Mouse (Mus musculus) granulocyte monocyte progenitor cell, adult 5-6 weeks (primary cell): ENCODE measurements around the gene Sorcs2. TPM values are rescaled to one million over a fixed set of nuclear protein-coding genes. Genes with fewer than 3 reads are reported as not detected.
A peak's percentile ranks its signal among the peaks of the same experiment; 100 is the strongest.

Source experiments
- ATAC-seq: replicated peaks from 2 replicates; pipeline ENCODE4 v1.8.0; 2016; ENCODE audit warnings: mild to moderate bottlenecking, moderate TSS enrichment, inconsistent platforms; ENCODE audit not compliant: poor library complexity, severe bottlenecking
- total RNA-seq, 2 experiments: library from RNA; stranded (forward) in 1 of 2; stranded (reverse) in 1 of 2; fragments of 200-712, 200-1000 nt in 1 of 2; fragments of >200 nt in 1 of 2; fragmentation: Nextera tagmentation in 1 of 2; gene quantifications; 2 replicates each; pipeline ENCODE4 v1.2.3; 2014 to 2017

The Sorcs2 gene
- total RNA-seq, 2 experiments from 2014 or later, result not detected

DNA sequence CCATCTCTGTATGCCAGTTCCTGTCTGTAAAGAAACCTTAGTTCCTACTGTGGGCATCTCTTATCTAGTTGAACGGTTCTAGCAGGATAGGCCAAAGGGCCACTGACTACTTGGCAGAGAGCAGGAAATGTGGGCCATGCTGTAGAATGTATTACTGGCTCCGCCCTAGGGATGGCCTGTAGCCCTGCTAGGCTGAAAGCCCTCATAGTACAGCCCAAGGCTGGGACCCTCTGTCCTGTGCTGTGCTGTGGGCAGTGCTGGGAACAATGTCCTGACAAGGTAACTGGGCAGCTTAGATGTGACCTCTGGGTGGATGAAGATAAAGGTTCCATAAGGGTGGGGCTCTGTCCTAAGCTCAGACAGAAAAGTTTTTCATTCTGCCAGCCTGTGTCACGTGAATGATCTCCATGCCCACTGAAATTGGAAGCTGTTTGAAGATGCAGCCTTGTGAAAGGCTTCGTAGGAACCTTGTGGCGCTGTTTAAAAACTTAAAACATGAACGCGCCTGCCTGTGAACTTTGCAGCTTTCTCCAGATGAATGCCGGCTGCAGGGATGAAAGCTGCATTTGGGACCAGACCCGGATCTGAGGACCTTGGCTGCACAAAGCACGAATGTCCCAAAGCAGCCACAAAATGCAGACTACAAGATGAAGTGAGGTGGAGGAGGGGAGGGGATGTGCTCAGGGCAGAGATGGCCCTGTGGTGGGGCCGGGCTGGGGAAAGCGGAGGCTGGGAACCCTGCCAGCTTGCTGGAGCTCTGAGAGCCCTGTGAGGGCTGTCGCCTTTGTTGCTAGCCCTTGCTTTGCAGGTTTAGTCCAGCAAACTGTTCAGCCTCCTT, 357.3 kb downstream of the Sorcs2 start:
- ATAC-seq, result no peak

DNA sequence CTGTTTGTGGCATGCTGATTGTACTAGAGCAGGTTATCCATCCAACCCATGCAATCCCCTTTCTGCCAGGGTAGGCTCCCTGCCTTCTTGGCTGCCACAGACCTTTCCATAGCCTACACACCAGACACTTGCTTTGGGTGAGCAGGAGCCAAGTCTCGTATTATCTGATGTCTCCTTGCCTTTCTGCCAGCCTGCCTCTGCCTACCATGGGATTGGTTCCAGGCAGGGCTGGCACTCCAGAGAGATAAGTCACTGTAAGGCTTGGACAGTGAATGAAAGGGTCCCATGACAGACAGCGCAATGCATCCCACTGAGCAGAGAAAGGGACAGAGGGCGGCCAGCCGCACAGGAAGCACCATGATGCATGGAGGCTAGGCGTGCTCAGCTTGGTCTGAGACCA, 358.3 kb downstream of the Sorcs2 start:
- ATAC-seq, result no peak

DNA sequence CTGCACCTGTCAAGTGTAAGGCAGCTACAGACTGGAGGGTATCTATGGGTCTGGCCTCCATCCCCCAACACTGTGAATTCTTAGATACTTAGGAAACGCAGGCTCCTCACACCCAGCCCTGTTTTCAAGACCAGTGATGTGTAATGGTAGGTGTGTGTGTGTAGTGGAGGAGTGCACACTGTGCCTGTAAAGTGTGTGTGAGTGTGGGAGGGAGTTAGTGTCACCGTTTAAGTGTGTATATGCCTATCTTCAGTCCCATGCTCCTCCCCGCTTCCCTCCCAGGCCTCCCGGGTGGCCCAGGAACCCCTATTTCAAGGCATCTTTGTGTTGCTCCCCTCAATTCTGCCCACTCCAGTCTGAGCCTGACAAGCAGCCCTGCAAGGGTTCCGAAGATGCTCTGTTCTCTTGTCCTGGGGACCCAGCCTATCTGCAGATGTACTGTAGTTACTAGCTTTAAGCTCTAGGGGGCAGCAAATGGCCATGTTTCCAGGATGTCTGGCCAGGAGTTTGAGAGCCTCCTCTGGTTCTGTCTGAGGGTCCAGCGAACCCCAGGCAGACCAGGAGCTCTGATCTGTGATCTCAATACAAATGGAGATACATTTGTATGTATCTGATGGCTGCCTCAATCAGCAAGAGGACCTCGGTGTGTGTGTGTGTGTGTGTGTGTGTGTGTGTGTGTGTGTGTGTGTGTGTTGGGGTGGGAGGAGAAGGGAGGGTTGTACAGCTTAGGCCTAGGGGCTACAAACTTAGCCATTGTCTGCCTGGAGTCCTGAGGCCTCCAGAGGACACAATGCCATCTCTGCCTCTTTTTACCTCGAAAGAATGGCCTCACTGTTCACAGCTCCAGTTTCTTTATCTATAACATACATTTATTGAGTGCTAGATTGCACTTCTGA, 364.2 kb downstream of the Sorcs2 start:
- peak; percentile 66 for ATAC-seq

DNA sequence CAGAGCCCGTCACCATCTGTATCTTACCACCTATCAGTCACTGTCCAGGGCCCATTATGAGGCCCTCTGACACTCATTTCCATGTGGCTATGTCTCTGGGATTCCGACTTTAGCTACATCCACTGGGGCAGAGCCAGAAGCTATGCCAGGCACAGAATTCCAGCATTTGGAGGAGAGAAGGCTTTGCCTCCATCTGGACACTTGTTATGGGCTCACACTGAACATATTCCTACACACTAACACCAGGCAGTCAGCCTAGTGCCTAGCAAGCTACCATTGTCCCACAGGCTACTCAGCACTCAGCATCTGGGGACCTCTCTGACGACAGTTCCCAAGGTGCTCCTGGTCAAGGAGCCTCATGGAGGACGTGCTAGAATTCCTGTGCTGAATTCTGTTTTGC, 372.9 kb downstream of the Sorcs2 start:
- no peak for ATAC-seq

DNA sequence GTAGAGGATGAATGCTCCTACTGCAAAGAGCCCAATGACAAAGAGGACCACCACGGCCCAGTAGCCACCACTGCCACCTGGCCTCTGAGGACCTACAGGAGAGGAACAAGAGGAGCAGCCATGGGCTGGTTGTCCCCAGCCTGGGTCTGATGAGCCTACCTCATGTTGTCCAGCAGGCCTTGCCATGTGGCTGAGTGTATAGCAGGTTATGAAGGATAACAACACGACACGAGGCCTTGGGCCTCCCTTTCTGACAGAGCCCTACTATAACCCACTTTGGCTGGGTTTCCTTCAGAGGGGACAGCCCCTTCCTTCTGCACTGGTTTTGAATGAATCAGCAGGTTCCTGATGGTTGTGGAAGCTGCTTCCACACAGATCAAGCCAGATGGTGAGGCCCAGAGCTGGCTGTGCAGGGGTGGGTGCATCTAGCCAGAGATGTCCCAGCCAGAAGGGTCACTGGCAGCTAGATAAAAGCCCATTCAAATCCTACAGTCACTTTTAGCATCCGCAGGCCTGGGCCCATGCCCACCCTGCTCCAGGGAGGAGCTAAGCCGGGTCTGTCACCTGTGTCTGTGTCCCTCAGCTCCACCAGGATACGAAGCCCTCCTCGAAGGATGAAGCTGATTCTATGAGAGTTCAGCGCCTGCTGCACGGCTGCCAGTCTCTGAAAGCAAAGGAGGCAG, 373.8 kb downstream of the Sorcs2 start:
- ATAC-seq, result no peak

DNA sequence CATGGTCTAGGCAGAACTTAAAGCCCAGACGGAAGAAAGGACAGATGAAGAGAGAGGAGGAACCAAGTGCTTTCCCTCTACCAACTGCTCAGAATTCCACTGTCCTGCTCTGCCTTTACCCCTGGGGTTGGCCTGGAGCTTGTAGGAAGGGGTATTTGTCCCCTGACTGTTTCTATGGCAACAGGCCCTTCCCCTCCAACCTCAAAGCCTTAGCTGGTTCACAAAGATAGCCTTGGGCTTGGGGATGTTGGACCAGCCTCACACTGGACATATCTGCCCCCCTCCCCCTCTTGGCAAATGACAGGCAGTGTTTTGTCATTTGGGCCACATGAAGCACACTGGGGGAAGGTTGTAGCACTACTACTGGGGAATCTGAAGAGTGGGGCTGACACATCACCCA, 375.6 kb downstream of the Sorcs2 start:
- ATAC-seq, result no peak

DNA sequence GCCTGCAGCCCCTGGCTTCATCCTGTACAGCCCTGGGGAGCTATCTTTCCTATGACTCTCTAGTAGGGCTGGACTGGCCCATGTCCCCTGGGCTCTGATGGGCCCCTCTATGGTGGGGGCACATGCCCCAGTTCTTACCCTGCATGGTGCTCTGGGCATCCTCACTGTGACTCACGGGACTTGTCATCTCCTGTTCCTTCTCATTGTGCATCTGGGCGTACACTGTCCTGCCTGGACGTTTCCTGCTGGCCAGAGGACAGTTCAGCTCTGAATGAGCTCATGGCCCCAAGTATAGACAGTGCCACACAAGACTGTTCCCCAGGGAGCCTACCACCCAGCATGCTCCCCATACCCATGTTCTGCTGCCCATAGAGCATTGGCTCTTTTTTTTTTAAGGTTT, 376.8 kb downstream of the Sorcs2 start:
- ATAC-seq, result no peak

DNA sequence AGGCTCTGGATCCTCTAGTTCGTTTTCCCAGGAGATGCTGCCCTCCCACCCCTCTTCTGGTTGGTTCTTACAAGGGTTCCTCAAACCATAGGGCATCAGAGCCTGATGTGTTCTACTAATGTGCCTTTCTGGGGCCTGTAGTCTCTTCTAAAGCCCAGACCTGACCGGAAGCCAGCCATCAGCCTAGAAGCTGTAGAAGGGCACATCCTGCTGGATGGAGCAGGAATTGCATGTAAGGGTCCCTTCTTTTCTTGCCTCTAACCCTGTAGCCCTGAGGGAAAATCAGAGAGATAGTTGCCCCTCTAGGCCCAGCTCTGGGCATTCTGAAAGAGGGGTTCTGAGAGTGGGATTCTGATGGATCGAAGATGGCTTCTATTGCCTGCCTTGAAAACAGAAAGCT, 379.6 kb downstream of the Sorcs2 start:
- ATAC-seq, result no peak

DNA sequence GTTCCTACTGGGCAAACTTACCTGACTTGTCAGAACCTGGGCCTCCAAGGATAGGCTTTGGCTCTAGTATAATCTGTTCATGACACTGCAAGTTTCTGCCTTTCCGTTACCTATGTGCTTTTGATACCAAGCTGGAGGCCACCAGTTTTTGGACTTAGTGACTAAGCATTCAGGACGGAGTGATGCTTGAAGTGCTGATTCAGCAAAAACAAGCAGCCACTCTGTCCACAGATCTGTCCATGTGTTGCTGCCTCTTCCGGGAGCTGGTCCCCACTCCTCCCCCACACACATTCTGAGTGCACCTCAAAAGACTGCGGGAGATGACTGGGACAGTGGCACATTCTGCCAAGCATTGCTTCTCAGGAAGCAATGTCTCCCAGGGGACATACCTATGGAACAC, 388.5 kb downstream of the Sorcs2 start:
- ATAC-seq, result no peak

DNA sequence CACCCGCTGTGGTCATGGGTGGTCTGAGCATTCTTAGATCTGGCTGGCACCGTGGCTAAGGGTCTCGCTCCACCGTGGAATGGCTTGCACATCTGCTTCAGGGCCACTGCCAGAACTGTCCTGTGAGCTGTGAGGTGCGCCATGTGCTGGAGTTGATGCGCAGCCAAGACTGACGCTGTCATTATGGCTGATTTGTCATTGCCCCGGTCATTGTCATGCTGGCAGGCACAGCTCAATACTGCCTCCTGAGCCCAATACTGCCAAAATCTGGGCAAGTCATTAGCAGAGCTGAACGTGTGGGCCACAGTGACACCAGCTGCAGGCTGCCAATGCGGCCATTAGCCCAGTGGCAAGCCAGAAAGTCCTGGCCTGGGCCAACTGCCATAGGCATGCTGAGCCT, 390.3 kb downstream of the Sorcs2 start:
- ATAC-seq, result no peak

DNA sequence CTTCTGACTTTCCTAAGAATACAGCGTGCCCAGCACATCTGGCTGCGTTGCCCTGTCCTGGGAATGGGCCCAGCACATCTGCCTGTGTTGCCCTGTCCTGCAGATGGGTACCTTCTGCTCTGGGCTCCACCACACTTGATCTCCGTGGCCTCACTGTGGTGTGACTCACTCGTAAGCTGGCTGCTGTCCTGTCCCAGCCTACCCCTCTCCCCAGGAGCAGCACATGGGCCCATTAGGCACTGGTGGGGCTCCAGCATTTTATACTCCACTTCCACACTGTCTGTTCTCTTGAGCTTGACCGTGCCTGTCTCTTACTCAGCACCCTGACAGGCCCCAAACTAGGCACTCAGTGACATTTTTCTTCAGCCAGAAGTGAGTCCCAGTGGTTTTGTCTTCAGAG, 391.4 kb downstream of the Sorcs2 start:
- ATAC-seq, result no peak

DNA sequence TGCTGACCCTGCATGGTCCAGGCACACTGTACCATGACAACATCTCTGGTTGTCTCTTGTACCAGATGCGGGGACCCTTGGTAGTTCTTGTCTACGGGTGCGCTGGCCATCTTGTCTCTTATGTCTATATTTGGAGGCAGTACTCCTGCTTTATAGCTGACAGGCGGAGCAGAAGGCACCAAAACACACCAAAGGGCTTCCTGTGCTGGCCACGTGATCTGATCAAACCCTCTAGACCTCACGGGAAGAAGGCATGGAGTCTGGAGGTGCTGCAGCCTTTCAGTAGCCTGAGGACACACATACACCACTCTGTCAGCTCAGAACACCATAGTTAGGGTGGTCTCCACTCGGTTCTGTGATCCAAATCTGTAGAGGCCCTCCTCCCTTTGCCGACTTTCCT, 391.8 kb downstream of the Sorcs2 start:
- ATAC-seq, result no peak

DNA sequence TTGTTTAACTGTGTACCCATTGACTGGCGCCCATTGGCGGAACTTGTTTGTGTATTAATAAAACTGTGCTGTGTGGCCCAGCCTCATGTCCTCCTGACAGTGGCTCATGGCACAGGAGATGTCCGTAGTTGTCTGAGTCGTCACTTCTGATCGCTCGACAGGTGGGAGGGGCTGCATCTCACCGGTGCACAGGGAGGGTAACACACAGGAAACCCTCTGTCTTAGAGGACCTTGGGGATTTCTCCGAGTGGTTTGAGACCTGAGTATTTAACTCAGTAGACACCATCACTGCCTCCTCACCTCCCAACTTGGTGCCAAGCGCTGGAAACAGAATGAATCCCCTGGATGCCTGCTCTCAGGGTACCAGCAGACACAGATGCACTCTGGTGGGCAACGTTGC, 394.1 kb downstream of the Sorcs2 start:
- no peak for ATAC-seq

DNA sequence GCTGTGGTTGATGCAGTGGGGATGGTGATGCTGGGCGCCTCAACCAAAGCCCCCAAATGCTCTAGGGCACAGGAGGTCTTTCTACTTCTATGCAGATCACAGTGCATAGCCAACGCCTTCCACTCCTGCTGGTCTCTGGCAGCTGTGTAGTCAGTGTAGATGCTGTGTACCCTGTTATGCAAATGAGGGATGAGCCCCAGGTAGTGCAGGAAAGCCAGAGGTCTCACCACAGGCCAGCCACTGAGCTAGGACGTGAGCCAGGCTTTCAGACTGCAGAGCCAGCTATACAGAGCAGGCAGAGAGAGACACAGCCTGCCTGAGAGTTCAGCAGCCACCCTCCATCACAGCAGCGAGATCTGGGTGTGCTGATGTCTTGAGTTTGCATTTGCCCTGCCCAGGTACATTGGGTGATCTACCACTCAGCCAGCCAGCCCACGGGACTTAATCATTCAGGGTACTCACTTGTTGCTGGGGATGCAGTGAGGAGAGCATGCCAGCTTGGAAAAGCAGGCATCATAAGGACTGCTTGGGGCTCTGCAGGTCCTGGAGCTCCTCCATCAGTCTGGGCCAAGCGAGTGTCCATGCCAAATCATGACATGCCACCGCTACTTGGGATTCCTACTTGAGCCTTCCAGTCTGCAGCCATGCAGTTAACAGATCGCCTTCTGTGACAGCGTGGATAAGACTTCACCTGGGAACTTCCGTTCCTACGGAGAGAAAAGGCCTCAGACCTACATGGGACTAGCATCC, 407.8 kb downstream of the Sorcs2 start:
- no peak for ATAC-seq

DNA sequence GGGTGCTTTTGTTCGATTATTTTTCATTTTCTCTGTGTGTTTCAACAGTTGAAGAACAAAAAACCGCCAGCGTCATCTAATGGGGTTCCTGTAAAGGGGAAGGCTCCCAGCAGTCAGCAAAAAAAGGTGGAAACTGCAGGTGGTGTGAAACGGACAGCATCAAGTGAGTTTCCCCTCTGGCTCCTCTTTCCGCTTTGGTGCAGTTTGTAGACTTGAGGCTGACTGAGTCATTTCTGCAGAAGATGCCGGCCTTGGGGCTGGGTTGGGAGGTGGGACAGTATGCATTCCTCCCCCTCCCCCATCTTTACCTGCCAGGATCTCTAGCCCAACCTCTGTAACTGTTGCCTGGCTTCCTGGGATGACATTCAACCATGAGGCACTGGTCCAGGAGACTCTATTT, 408.4 kb downstream of the Sorcs2 start:
- ATAC-seq, result no peak

DNA sequence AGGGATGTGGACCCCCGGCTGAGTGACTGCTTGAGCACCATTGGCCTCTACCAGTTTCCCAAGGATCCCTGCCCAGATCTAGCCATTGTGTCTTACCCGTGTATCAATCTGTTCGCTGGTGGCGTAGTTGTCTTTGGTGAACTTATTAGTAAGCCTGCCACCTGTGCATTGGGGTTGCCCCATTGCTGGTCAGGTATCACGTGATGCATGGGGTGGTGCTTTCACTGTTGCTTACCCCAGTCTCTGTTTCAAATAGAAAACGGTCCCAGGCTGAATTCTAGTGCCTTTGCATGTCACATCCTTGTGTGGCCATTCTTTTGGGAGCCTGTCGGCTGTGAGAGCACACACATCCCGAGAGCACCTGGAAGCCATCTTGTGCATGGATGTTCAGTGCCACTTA, 409.9 kb downstream of the Sorcs2 start:
- ATAC-seq, result no peak

DNA sequence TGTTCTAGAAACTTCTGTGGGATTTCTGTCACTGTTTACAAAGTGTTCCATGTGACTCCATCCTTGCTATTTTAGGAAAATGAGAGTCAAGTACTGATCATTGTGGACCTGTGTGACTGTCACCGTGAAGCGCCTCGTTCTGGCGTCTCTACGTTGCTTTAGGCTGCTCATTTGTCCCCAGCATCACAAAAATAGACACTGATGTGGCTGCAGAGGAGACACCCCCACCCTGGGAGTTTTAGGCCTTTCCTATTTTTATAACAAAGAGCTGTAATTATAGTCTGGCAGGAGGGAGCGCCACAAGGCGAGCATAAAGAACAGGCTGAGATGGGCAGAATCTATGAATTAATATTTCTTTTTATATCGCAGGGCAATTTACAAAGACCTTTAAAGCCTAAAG, 412.3 kb downstream of the Sorcs2 start:
- no peak for ATAC-seq

DNA sequence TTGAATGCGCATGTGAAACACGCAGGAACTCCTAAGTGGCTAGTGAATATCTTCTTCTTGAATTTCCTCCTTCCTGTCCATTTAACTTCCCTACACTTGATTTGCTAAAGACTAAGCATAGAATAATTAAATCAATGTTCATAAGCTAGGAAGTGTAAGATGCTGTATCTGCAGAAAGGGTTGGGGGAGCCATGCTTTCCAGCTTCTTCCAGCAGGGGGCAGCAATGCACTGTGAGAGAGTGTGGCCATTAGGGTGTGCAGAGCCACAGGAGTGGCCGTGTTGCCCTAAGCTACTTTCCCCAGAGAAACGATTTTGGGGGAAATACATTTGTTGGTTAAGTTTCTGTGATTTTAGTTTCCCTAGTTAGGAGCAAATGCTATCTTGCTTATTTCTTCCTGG, 416.0 kb downstream of the Sorcs2 start:
- peak; percentile 72 for ATAC-seq

DNA sequence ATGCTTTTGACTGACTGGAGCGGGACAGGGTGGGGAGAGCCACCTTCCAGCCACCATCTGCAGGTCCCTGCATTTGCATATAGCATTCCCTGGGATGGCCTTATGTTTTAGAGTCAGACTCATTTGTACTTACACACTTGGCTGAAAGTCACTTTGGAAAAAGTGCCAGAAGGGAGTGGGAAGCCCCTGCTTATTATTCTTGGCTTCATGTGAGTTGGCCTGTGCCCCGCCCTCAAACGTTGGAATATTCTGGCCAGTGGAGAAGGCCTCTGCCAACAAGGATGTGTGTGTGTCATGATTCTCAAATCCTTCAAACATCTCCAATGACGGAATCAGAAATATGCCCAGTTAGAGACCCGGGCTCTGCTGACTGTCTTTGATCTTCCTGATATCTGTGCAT, 416.6 kb downstream of the Sorcs2 start:
- ATAC-seq, result no peak

DNA sequence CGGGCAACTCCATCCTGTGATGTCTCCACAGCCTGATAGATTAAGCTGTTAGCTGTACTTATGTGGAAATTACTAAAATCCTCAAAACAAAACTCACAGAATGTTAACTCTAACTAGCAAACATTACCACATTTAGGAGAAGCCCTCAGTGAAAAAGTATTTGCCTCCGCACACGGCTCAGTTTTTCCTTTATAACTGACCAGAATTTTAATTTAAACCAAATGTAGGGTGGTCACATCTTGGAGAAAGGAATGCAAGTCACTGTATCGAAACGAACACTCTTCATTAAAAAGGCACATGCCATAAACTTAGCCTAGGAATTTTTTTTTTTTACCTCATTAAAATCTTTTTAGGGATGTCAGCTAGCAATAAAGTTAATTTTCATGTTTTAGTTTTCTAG, 417.4 kb downstream of the Sorcs2 start:
- no peak for ATAC-seq
